Mouse (Mus musculus) hindbrain, embryonic 11.5 days (tissue): Measurements from ENCODE around the gene Lpcat2b. TPM values are rescaled to one million over a fixed set of nuclear protein-coding genes. Genes with fewer than 3 reads are reported as not detected.

ENCODE experiments used
- ATAC-seq: fragments of 200-750 bp; cut with Nextera tagmentation; 2 replicates; pipeline ENCODE4 v1.8.0; 2017; ENCODE audit warnings: mild to moderate bottlenecking, moderate TSS enrichment, moderate library complexity; ENCODE audit not compliant: low FRiP score
- DNase-seq: peaks from one replicate; pipeline ENCODE4 v3.0.0-alpha.2; 2015; ENCODE audit warnings: low spot score
- H3K27ac ChIP-seq: fragments of 300-500 bp; sonication (generic); 2 replicates; pipeline ENCODE4 v1.5.1; 2014; ENCODE audit warnings: mild to moderate bottlenecking, low read depth, low read length
- H3K27me3 ChIP-seq: fragments of 300-500 bp; sonication (generic); 2 replicates; pipeline ENCODE4 v1.6.1; 2014; ENCODE audit warnings: mild to moderate bottlenecking, low read length, moderate library complexity, mixed read lengths; ENCODE audit not compliant: control insufficient read depth, insufficient read depth
- H3K36me3 ChIP-seq: fragments of 300-500 bp; sonication (generic); 2 replicates; pipeline ENCODE4 v1.6.1; 2014; ENCODE audit warnings: mild to moderate bottlenecking, low read length, moderate library complexity, mixed read lengths; ENCODE audit not compliant: control insufficient read depth, insufficient read depth
- H3K4me1 ChIP-seq: fragments of 300-500 bp; sonication (generic); replicated peaks from 2 replicates; pipeline ENCODE4 v1.6.1; 2014; ENCODE audit warnings: low read length, mixed read lengths; ENCODE audit not compliant: control insufficient read depth, insufficient read depth
- H3K4me2 ChIP-seq: fragments of 300-500 bp; sonication (generic); replicated peaks from 2 replicates; pipeline ENCODE4 v1.6.1; 2014; ENCODE audit warnings: mild to moderate bottlenecking, low read depth, low read length
- H3K4me3 ChIP-seq: fragments of 300-500 bp; sonication (generic); 2 replicates; pipeline ENCODE4 v1.5.1; 2014; ENCODE audit warnings: low read depth, low read length
- H3K9ac ChIP-seq: fragments of 300-500 bp; sonication (generic); 2 replicates; pipeline ENCODE4 v1.6.1; 2014; ENCODE audit warnings: low read depth, low read length
- H3K9me3 ChIP-seq: fragments of 300-500 bp; sonication (generic); 2 replicates; pipeline ENCODE4 v1.6.1; 2016; ENCODE audit warnings: low read length; ENCODE audit not compliant: control insufficient read depth
- WGBS: fragments of 180-500 bp; shearing (Covaris S2); extraction: QIAGEN DNeasy Blood & Tissue Kit; methylation state at CpG from one replicate; pipeline ENCODE4 v1.1.7; 2014; 5-methylcytosine and 5-hydroxymethylcytosine counted together
- polyA plus RNA-seq: library from polyadenylated mRNA; unstranded; fragments of >200 nt; fragmentation: Nextera tagmentation; extraction: Ambion mirVana; gene quantifications from 2 replicates; pipeline ENCODE4 v1.2.1, GENCODE M21; 2014

Gene Lpcat2b
- polyA plus RNA-seq, 1 experiment from 2014 or later, result not detected

GRCm38 (mm10) chr5:107405361-107405760 lies 26.0 kb upstream of the Lpcat2b start:
- Histone ChIP-seq H3K9me3 (no peaks in the 10 kb centered on the region), H3K27me3 (peaks cover 6% of the 10 kb centered on the region; the same call in 1 of the 2 replicates), H3K4me1 (0 out of 2 replicates have a peak, but pooled peaks cover 2% of the 10 kb centered on the region), H3K4me2 (no peak overlapping the region), H3K36me3 (no peaks in the 10 kb centered on the region), H3K27ac (no peak overlapping the region), H3K9ac (no peak overlapping the region), H3K4me3 (no peak overlapping the region)
- ATAC-seq (no peak), DNase-seq (no peak)
- WGBS, result 89% methylated on average over 4 of the region's 4 CpGs

GRCm38 (mm10) chr5:107410305-107410704 lies 21.0 kb upstream of the Lpcat2b start:
- Histone ChIP-seq H3K9ac (no peak overlapping the region), H3K27ac (no peak overlapping the region), H3K4me3 (no peak overlapping the region), H3K27me3 (no peaks in the 10 kb centered on the region), H3K4me1 (no peaks in the 10 kb centered on the region), H3K4me2 (no peak overlapping the region), H3K36me3 (no peaks in the 10 kb centered on the region), H3K9me3 (no peaks in the 10 kb centered on the region)
- WGBS, result 88% methylated on average over 1 of the region's 1 CpGs
- DNase-seq, result no peak
- ATAC-seq, result no peak

GRCm38 (mm10) chr5:107411326-107411725 lies 20.0 kb upstream of the Lpcat2b start:
- Histone ChIP-seq H3K36me3 (no peaks in the 10 kb centered on the region), H3K9ac (no peak overlapping the region), H3K4me2 (no peak overlapping the region), H3K27me3 (no peaks in the 10 kb centered on the region), H3K4me1 (no peaks in the 10 kb centered on the region), H3K9me3 (no peaks in the 10 kb centered on the region), H3K27ac (no peak overlapping the region), H3K4me3 (no peak overlapping the region)
- DNase-seq (no peak), ATAC-seq (no peak)
- WGBS, result 69% methylated on average over 4 of the region's 4 CpGs

GRCm38 (mm10) chr5:107412285-107412684 lies 19.1 kb upstream of the Lpcat2b start:
- no peaks in the 10 kb centered on the region for H3K36me3 ChIP-seq
- WGBS, result 75% methylated on average over 2 of the region's 2 CpGs
- no peak for DNase-seq
- no peak overlapping the region for H3K4me3 ChIP-seq
- H3K4me1 ChIP-seq, result no peaks in the 10 kb centered on the region
- no peaks in the 10 kb centered on the region for H3K27me3 ChIP-seq
- H3K27ac ChIP-seq, result no peak overlapping the region
- H3K9me3 ChIP-seq, result no peaks in the 10 kb centered on the region
- no peak overlapping the region for H3K4me2 ChIP-seq
- ATAC-seq, result no peak
- H3K9ac ChIP-seq, result no peak overlapping the region

GRCm38 (mm10) chr5:107415098-107415497 lies 16.3 kb upstream of the Lpcat2b start:
- H3K4me1 ChIP-seq, result no peaks in the 10 kb centered on the region
- WGBS, result 89% methylated on average over 2 of the region's 2 CpGs
- H3K9me3 ChIP-seq, result no peaks in the 10 kb centered on the region

DNA sequence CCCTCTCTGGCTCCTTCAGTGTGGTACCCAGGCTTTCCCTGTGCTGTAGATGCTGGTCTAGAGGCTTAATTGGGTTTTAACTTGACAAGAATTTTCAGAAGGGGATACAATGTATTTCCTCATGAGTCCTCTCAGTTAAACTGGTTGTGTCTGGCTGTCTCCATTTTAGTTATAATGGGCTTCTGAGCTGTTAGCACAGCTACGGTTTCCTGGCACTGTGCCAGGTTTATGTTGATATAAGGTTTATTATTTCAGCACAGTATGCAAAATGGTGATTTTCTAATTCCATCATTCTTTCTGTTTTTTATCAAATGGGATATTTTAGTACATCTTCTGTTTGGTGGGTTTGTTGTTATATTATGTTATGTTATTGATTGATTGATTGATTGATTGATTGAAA lies 9.7 kb upstream of the Lpcat2b start:
- H3K9ac ChIP-seq, result no peak overlapping the region
- ATAC-seq, result no peak
- no peak for DNase-seq
- H3K4me1 ChIP-seq, result no peaks in the 10 kb centered on the region
- H3K27me3 ChIP-seq, result no peaks in the 10 kb centered on the region
- no peak overlapping the region for H3K4me3 ChIP-seq
- H3K36me3 ChIP-seq, result no peaks in the 10 kb centered on the region
- 83% methylated on average over 1 of the region's 1 CpGs for whole genome bisulfite sequencing
- no peaks in the 10 kb centered on the region for H3K9me3 ChIP-seq
- no peak overlapping the region for H3K4me2 ChIP-seq
- H3K27ac ChIP-seq, result no peak overlapping the region

More at GRCm38 (mm10) chr5:107415098-107415497, 16.3 kb upstream of the Lpcat2b start:
- Histone ChIP-seq H3K27ac (no peak overlapping the region), H3K4me3 (no peak overlapping the region), H3K4me2 (no peak overlapping the region), H3K27me3 (no peaks in the 10 kb centered on the region), H3K36me3 (no peaks in the 10 kb centered on the region), H3K9ac (no peak overlapping the region)
- DNase-seq (no peak), ATAC-seq (no peak)

DNA sequence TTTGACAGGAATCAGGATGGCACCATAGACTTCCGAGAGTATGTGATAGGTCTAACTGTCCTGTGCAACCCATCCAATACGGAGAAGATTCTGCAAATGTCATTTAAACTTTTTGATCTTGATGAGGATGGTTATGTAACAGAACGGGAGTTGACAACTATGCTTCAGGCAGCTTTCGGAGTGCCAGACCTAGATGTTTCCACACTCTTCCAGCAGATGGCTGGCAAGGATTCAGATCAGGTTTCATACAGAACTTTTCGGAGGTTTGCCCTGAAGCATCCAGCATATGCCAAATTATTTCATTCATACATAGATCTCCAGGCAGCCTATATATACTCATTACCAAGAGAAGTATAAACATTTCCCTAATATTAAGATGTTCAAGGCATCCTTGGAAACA lies 2.7 kb downstream of the Lpcat2b start:
- no peak for DNase-seq
- H3K9ac ChIP-seq, result no peak overlapping the region
- H3K27ac ChIP-seq, result no peak overlapping the region
- no peaks in the 10 kb centered on the region for H3K36me3 ChIP-seq
- ATAC-seq, result no peak
- H3K4me1 ChIP-seq, result no peaks in the 10 kb centered on the region
- 88% methylated on average over 5 of the region's 5 CpGs for WGBS
- no peaks in the 10 kb centered on the region for H3K9me3 ChIP-seq
- no peaks in the 10 kb centered on the region for H3K27me3 ChIP-seq
- H3K4me2 ChIP-seq, result no peak overlapping the region
- H3K4me3 ChIP-seq, result no peak overlapping the region

DNA sequence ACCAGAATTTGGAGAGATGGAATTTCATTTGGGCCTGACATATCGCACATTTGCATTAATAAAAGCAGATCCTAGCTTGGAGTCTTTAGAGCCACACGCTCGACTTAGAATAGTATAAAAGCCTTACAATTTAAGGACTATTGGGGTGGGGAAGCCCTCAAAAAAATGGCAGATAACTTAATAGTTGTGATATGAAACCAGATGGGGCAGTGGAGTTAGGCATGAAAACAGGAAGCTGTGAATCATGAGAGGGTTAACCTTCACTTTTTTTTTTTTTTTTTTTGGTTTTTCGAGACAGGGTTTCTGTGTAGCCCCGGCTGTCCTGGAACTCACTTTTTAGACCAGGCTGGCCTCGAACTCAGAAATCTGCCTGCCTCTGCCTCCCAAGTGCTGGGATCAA lies 4.8 kb downstream of the Lpcat2b start:
- Histone ChIP-seq H3K9ac (no peak overlapping the region), H3K27ac (no peak overlapping the region), H3K4me2 (no peak overlapping the region), H3K36me3 (no peaks in the 10 kb centered on the region), H3K27me3 (no peaks in the 10 kb centered on the region), H3K4me3 (no peak overlapping the region), H3K9me3 (no peaks in the 10 kb centered on the region), H3K4me1 (no peaks in the 10 kb centered on the region)
- 94% methylated on average over 6 of the region's 6 CpGs for WGBS
- DNase-seq (no peak), ATAC-seq (no peak)

- H3K9ac ChIP-seq, result no peak overlapping the region
- H3K4me2 ChIP-seq, result no peak overlapping the region
- ATAC-seq (no peak), DNase-seq (no peak)
- WGBS, result 85% methylated on average over 6 of the region's 6 CpGs
- H3K27ac ChIP-seq, result no peak overlapping the region
- H3K9me3 ChIP-seq, result no peaks in the 10 kb centered on the region
- no peaks in the 10 kb centered on the region for H3K4me1 ChIP-seq
- no peaks in the 10 kb centered on the region for H3K36me3 ChIP-seq
- H3K4me3 ChIP-seq, result no peak overlapping the region
- H3K27me3 ChIP-seq, result no peaks in the 10 kb centered on the region
These were observed 5.3 kb downstream of the Lpcat2b start for GRCm38 (mm10) chr5:107436587-107437209.
